Mouse (Mus musculus) forebrain, postnatal 0 days (tissue): Measurements from ENCODE around the gene Cdc5l. TPM values are rescaled to one million over a fixed set of nuclear protein-coding genes. Genes with fewer than 3 reads are reported as not detected.
"Not testable (repeated sequence)": the region's sequence is repeated elsewhere in the genome, so short reads cannot be mapped to it uniquely, and the experiment has no call there.

Experiments
- ATAC-seq: fragments of 200-750 bp; cut with Nextera tagmentation; 2 replicates; pipeline ENCODE4 v1.8.0; 2017; ENCODE audit warnings: mild to moderate bottlenecking, moderate library complexity
- DNase-seq: peaks from one replicate; pipeline ENCODE4 v3.0.0-alpha.2; 2015
- H3K27ac ChIP-seq: fragments of 300-500 bp; sonication (generic); 2 replicates; pipeline ENCODE4 v1.5.1; 2014; ENCODE audit warnings: low read depth, mild to moderate bottlenecking, antibody characterized with exemption, low read length, moderate library complexity, mixed read lengths
- H3K27me3 ChIP-seq: fragments of 300-500 bp; sonication (generic); 2 replicates; pipeline ENCODE4 v1.6.1; 2014; ENCODE audit warnings: mild to moderate bottlenecking, low read length, mixed read lengths; ENCODE audit not compliant: insufficient read depth
- H3K36me3 ChIP-seq: fragments of 300-500 bp; sonication (generic); 2 replicates; pipeline ENCODE4 v1.6.1; 2014; ENCODE audit warnings: mild to moderate bottlenecking, moderate library complexity; ENCODE audit not compliant: insufficient read depth
- H3K4me1 ChIP-seq: fragments of 300-500 bp; sonication (generic); 2 replicates; pipeline ENCODE4 v1.6.1; 2014; ENCODE audit warnings: antibody characterized with exemption; ENCODE audit not compliant: insufficient read depth
- H3K4me2 ChIP-seq: fragments of 300-500 bp; sonication (generic); 2 replicates; pipeline ENCODE4 v1.6.1; 2014; ENCODE audit warnings: low read depth, mild to moderate bottlenecking, moderate library complexity
- H3K4me3 ChIP-seq: fragments of 300-500 bp; sonication (generic); 2 replicates; pipeline ENCODE4 v1.5.1; 2014; ENCODE audit warnings: low read depth, low read length, mixed read lengths
- H3K9ac ChIP-seq: fragments of 300-500 bp; sonication (generic); 2 replicates; pipeline ENCODE4 v1.6.1; 2014; ENCODE audit warnings: mild to moderate bottlenecking
- H3K9me3 ChIP-seq: fragments of 300-500 bp; sonication (generic); 2 replicates; pipeline ENCODE4 v1.6.1; 2016; ENCODE audit warnings: low read length
- CTCF ChIP-seq: sonication (generic); IDR thresholded peaks from 2 replicates; pipeline ENCODE4 v1.5.1; 2016; ENCODE audit warnings: antibody characterized with exemption, control low read depth, low read depth
- WGBS: fragments of 180-500 bp; shearing (Covaris S2); extraction: QIAGEN DNeasy Blood & Tissue Kit; methylation state at CpG from one replicate; pipeline ENCODE4 v1.1.7; 2014; 5-methylcytosine and 5-hydroxymethylcytosine counted together
- polyA plus RNA-seq: library from polyadenylated mRNA; unstranded; fragments of >200 nt; fragmentation: Nextera tagmentation; extraction: Ambion mirVana; gene quantifications from 2 replicates; pipeline ENCODE4 v1.2.1, GENCODE M21; 2015
- total RNA-seq: library from RNA; depleted of rRNA; stranded (reverse); fragments of >200 nt; gene quantifications from 2 replicates; pipeline ENCODE4 v1.2.3, GENCODE M21; 2014

Cdc5l gene
- total and polyA plus RNA-seq, 2 experiments from 2014 or later: 49.5 to 55.3 TPM

- H3K27ac ChIP-seq: no peak overlapping the region
- no peak overlapping the region for H3K4me3 ChIP-seq
- DNase-seq (peak; percentile 40), ATAC-seq (peak; percentile 50)
- H3K4me1 ChIP-seq: peaks cover 7% of the 10 kb centered on the region
- WGBS: 13% methylated on average over 13 of the region's 13 CpGs
- no peaks in the 10 kb centered on the region for H3K27me3 ChIP-seq
- no peaks in the 10 kb centered on the region for H3K9me3 ChIP-seq
- H3K9ac ChIP-seq: no peak overlapping the region
- peak overlapping the region; percentile 21 for H3K4me2 ChIP-seq
- no peak for TF ChIP-seq CTCF
- H3K36me3 ChIP-seq: no peaks in the 10 kb centered on the region
These were observed 23.0 kb upstream of the Cdc5l start for GRCm38 (mm10) chr17:45456260-45457152.

- WGBS: 66% methylated on average over 8 of the region's 9 CpGs
- not testable (repeated sequence) for H3K4me1 ChIP-seq, H3K4me2 ChIP-seq, H3K4me3 ChIP-seq, H3K27me3 ChIP-seq, H3K27ac ChIP-seq, ATAC-seq, H3K36me3 ChIP-seq, H3K9ac ChIP-seq, DNase-seq, H3K9me3 ChIP-seq
These were observed 22.2 kb upstream of the Cdc5l start for GRCm38 (mm10) chr17:45455783-45456182.

- no peaks in the 10 kb centered on the region for H3K27me3 ChIP-seq
- H3K4me3 ChIP-seq: no peak overlapping the region
- no peak overlapping the region for H3K9ac ChIP-seq
- no peaks in the 10 kb centered on the region for H3K36me3 ChIP-seq
- DNase-seq (no peak), ATAC-seq (no peak)
- WGBS: 95% methylated on average over 2 of the region's 2 CpGs
- no peak for TF ChIP-seq CTCF
- H3K4me1 ChIP-seq: peaks cover 7% of the 10 kb centered on the region
- H3K27ac ChIP-seq: no peak overlapping the region
- H3K9me3 ChIP-seq: no peaks in the 10 kb centered on the region
- H3K4me2 ChIP-seq: no peak overlapping the region
These were observed 21.3 kb upstream of the Cdc5l start for GRCm38 (mm10) chr17:45454794-45455193.

GRCm38 (mm10) chr17:45452271-45452670 lies 18.7 kb upstream of the Cdc5l start:
- no peaks in the 10 kb centered on the region for H3K9me3 ChIP-seq
- H3K4me1 ChIP-seq: peaks cover 7% of the 10 kb centered on the region
- H3K27me3 ChIP-seq: no peaks in the 10 kb centered on the region
- H3K9ac ChIP-seq: no peak overlapping the region
- H3K36me3 ChIP-seq: no peaks in the 10 kb centered on the region
- H3K27ac ChIP-seq: no peak overlapping the region
- no peak overlapping the region for H3K4me2 ChIP-seq
- no peak overlapping the region for H3K4me3 ChIP-seq
- TF ChIP-seq CTCF: no peak
- ATAC-seq (no peak), DNase-seq (no peak)
- 95% methylated on average over 1 of the region's 1 CpGs for WGBS

- no peaks in the 10 kb centered on the region for H3K4me1 ChIP-seq
- H3K27ac ChIP-seq: no peak overlapping the region
- H3K36me3 ChIP-seq: no peaks in the 10 kb centered on the region
- no peak overlapping the region for H3K4me2 ChIP-seq
- H3K9me3 ChIP-seq: no peaks in the 10 kb centered on the region
- TF ChIP-seq CTCF: no peak
- no peak for ATAC-seq
- 93% methylated on average over 6 of the region's 6 CpGs for WGBS
- no peaks in the 10 kb centered on the region for H3K27me3 ChIP-seq
- H3K9ac ChIP-seq: no peak overlapping the region
- DNase-seq: no peak
- H3K4me3 ChIP-seq: no peak overlapping the region
These were observed 16.6 kb upstream of the Cdc5l start for GRCm38 (mm10) chr17:45450153-45450552.

- H3K4me2 ChIP-seq: no peak overlapping the region
- 96% methylated on average over 8 of the region's 8 CpGs for WGBS
- DNase-seq: no peak
- H3K36me3 ChIP-seq: no peaks in the 10 kb centered on the region
- no peak for TF ChIP-seq CTCF
- H3K27ac ChIP-seq: no peak overlapping the region
- H3K9me3 ChIP-seq: no peaks in the 10 kb centered on the region
- H3K4me3 ChIP-seq: no peak overlapping the region
- no peak overlapping the region for H3K9ac ChIP-seq
- no peak for ATAC-seq
- no peaks in the 10 kb centered on the region for H3K27me3 ChIP-seq
- no peaks in the 10 kb centered on the region for H3K4me1 ChIP-seq
These were observed 16.0 kb upstream of the Cdc5l start for GRCm38 (mm10) chr17:45449586-45449985.

- no peak for TF ChIP-seq CTCF
- no peaks in the 10 kb centered on the region for H3K9me3 ChIP-seq
- no peaks in the 10 kb centered on the region for H3K36me3 ChIP-seq
- DNase-seq: no peak
- ATAC-seq: no peak
- 80% methylated on average over 2 of the region's 2 CpGs for WGBS
- no peak overlapping the region for H3K4me3 ChIP-seq
- H3K9ac ChIP-seq: no peak overlapping the region
- no peak overlapping the region for H3K27ac ChIP-seq
- H3K4me1 ChIP-seq: no peaks in the 10 kb centered on the region
- no peaks in the 10 kb centered on the region for H3K27me3 ChIP-seq
- H3K4me2 ChIP-seq: no peak overlapping the region
These were observed 13.5 kb upstream of the Cdc5l start for GRCm38 (mm10) chr17:45447063-45447462.
